Mouse (Mus musculus): ENCODE measurements at regions not wholly inside any gene's neighbourhood (a gene's known extent, or its start where the extent isn't known, plus 50 kb on each side); places are given as distances from the start of the nearest gene placed in this dataset.

DNA sequence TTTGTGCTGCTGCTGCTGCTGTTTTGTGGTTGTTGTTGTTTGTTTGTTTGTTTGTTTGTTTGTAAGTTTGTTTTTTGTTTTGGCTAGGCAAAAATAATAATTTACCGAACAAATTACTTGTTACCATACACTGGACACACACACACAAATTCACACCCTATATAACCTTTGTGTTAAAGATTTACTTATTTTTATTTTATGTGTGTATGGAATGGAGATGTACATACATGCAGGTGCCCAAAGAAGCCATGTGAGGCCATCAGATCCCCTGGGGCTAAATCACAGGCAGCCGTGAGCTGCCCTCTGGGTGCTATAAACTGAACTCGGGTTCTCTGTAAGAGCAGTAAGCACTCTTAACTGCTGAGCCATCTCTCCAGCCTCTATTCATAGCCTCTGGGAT is 56.0 kb downstream of the Pttg1 start:
- Histone ChIP-seq H3K27ac (ENCODE audit: low read depth, low read length) (no peak overlapping the region), H3K9ac (no peak overlapping the region), H3K9me3 (ENCODE audit: low read length) (no peaks in the 10 kb centered on the region), H3K4me1 (ENCODE audit: insufficient read depth) (no peaks in the 10 kb centered on the region), H3K4me2 (ENCODE audit: low read depth) (no peak overlapping the region), H3K36me3 (ENCODE audit: insufficient read depth) (no peaks in the 10 kb centered on the region), H3K27me3 (ENCODE audit: insufficient read depth, low read length) (no peaks in the 10 kb centered on the region), H3K4me3 (ENCODE audit: low read depth, low read length) (no peak overlapping the region)
- WGBS: 96% methylated on average over 3 of the region's 3 CpGs
- TF ChIP-seq CTCF (IDR thresholded peaks at IDR 0.05; ENCODE audit: low read depth): no peak
- ATAC-seq (no peak), DNase-seq (no peak)

DNA sequence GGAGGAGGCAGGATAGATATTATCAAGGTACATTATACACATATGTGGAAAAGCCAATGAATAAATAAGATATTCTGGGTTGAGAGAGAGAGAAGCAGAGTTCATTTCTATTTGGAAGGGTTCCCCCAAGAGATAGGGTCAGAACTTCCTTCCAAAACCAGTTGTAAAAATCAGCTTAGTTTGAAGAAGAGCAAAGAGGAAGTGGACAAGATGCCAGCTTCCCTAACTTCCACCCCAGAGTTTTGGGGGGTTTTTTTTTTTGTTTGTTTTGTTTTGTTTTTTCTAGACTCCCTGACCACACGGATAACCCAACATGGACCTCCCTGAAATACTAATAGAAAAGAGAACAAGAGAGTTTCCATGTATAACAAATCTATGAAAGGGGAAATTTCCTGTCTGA is 57.7 kb downstream of the Pttg1 start:
- no peak overlapping the region for H3K4me2 ChIP-seq (ENCODE audit: low read depth)
- H3K4me3 ChIP-seq (ENCODE audit: low read depth, low read length): no peak overlapping the region
- no peak overlapping the region for H3K9ac ChIP-seq
- H3K4me1 ChIP-seq (ENCODE audit: insufficient read depth): no peaks in the 10 kb centered on the region
- ATAC-seq: no peak
- TF ChIP-seq CTCF (IDR thresholded peaks at IDR 0.05; ENCODE audit: low read depth): no peak
- H3K36me3 ChIP-seq (ENCODE audit: insufficient read depth): no peaks in the 10 kb centered on the region
- no peaks in the 10 kb centered on the region for H3K9me3 ChIP-seq (ENCODE audit: low read length)
- 80% methylated on average over 1 of the region's 1 CpGs for WGBS
- no peak for DNase-seq
- H3K27ac ChIP-seq (ENCODE audit: low read depth, low read length): no peak overlapping the region
- no peaks in the 10 kb centered on the region for H3K27me3 ChIP-seq (ENCODE audit: insufficient read depth, low read length)

- ATAC-seq (no peak), DNase-seq (no peak)
- no peaks in the 10 kb centered on the region for H3K36me3 ChIP-seq (ENCODE audit: insufficient read depth)
- H3K4me3 ChIP-seq (ENCODE audit: low read depth, low read length): no peak overlapping the region
- no peak overlapping the region for H3K4me2 ChIP-seq (ENCODE audit: low read depth)
- 74% methylated on average over 13 of the region's 13 CpGs for WGBS
- H3K4me1 ChIP-seq (ENCODE audit: insufficient read depth): no peaks in the 10 kb centered on the region
- no peaks in the 10 kb centered on the region for H3K27me3 ChIP-seq (ENCODE audit: insufficient read depth, low read length)
- TF ChIP-seq CTCF (IDR thresholded peaks at IDR 0.05; ENCODE audit: low read depth): no peak
- no peak overlapping the region for H3K27ac ChIP-seq (ENCODE audit: low read depth, low read length)
- no peaks in the 10 kb centered on the region for H3K9me3 ChIP-seq (ENCODE audit: low read length)
- H3K9ac ChIP-seq: no peak overlapping the region
Measured at GRCm38 (mm10) chr11:43361858-43362257, 64.2 kb downstream of the Pttg1 start.

- no peak for DNase-seq
- no peak for ATAC-seq
Measured at GRCm38 (mm10) chr11:43358390-43359291, 67.4 kb downstream of the Pttg1 start.

DNA sequence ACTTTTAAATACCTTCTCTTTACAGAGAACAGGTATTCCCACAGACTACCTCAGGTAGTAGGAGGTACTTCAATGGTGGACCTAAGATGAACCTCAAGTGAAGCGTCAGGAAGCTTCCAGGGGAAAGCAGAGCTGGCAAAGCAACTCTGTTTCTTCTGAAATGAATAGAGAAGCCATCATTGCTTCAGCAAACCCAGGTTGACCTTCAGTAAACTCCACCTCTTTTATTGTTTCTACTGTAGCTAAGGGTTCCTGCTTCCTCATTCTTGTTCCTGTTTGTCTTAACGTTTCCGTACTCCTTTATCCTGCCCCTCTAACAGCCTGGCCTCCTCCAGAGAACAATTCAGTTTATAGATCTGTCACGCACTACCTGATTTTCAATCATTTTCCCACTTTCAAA is 72.4 kb downstream of the Pttg1 start:
- ATAC-seq (no peak), DNase-seq (no peak)
- Histone ChIP-seq H3K9me3 (ENCODE audit: low read length) (no peaks in the 10 kb centered on the region), H3K27ac (ENCODE audit: low read depth, low read length) (no peak overlapping the region), H3K36me3 (ENCODE audit: insufficient read depth) (no peaks in the 10 kb centered on the region), H3K4me2 (ENCODE audit: low read depth) (no peak overlapping the region), H3K9ac (no peak overlapping the region), H3K27me3 (ENCODE audit: insufficient read depth, low read length) (no peaks in the 10 kb centered on the region), H3K4me3 (ENCODE audit: low read depth, low read length) (no peak overlapping the region), H3K4me1 (ENCODE audit: insufficient read depth) (peaks cover 11% of the 10 kb centered on the region; the same call in 1 of the 2 replicates)
- TF ChIP-seq CTCF (IDR thresholded peaks at IDR 0.05; ENCODE audit: low read depth): no peak
- WGBS: 77% methylated on average over 4 of the region's 4 CpGs

More at GRCm38 (mm10) chr11:43358390-43359291, 67.4 kb downstream of the Pttg1 start:
- H3K4me1 ChIP-seq (ENCODE audit: insufficient read depth): no peaks in the 10 kb centered on the region
- no peak overlapping the region for H3K4me3 ChIP-seq (ENCODE audit: low read depth, low read length)
- H3K27ac ChIP-seq (ENCODE audit: low read depth, low read length): no peak overlapping the region
- H3K9ac ChIP-seq: no peak overlapping the region
- no peaks in the 10 kb centered on the region for H3K27me3 ChIP-seq (ENCODE audit: insufficient read depth, low read length)
- no peak for TF ChIP-seq CTCF (IDR thresholded peaks at IDR 0.05; ENCODE audit: low read depth)
- no peaks in the 10 kb centered on the region for H3K9me3 ChIP-seq (ENCODE audit: low read length)
- no peaks in the 10 kb centered on the region for H3K36me3 ChIP-seq (ENCODE audit: insufficient read depth)
- no peak overlapping the region for H3K4me2 ChIP-seq (ENCODE audit: low read depth)
- WGBS: 73% methylated on average over 13 of the region's 13 CpGs

GRCm38 (mm10) chr11:43353030-43353429 is 73.0 kb downstream of the Pttg1 start:
- Histone ChIP-seq H3K9me3 (ENCODE audit: low read length) (no peaks in the 10 kb centered on the region), H3K4me3 (ENCODE audit: low read depth, low read length) (no peak overlapping the region), H3K36me3 (ENCODE audit: insufficient read depth) (no peaks in the 10 kb centered on the region), H3K9ac (no peak overlapping the region), H3K4me1 (ENCODE audit: insufficient read depth) (peaks cover 11% of the 10 kb centered on the region; the same call in 1 of the 2 replicates), H3K27me3 (ENCODE audit: insufficient read depth, low read length) (no peaks in the 10 kb centered on the region), H3K27ac (ENCODE audit: low read depth, low read length) (no peak overlapping the region), H3K4me2 (ENCODE audit: low read depth) (no peak overlapping the region)
- 89% methylated on average over 1 of the region's 1 CpGs for WGBS
- DNase-seq (no peak), ATAC-seq (no peak)
- no peak for TF ChIP-seq CTCF (IDR thresholded peaks at IDR 0.05; ENCODE audit: low read depth)

- H3K4me1 ChIP-seq (ENCODE audit: insufficient read depth): peaks cover 11% of the 10 kb centered on the region; the same call in 1 of the 2 replicates
- TF ChIP-seq CTCF (IDR thresholded peaks at IDR 0.05; ENCODE audit: low read depth): no peak
- H3K4me3 ChIP-seq (ENCODE audit: low read depth, low read length): no peak overlapping the region
- 63% methylated on average over 2 of the region's 2 CpGs for WGBS
- H3K4me2 ChIP-seq (ENCODE audit: low read depth): no peak overlapping the region
- DNase-seq (no peak), ATAC-seq (no peak)
- H3K27ac ChIP-seq (ENCODE audit: low read depth, low read length): no peak overlapping the region
- no peaks in the 10 kb centered on the region for H3K9me3 ChIP-seq (ENCODE audit: low read length)
- no peak overlapping the region for H3K9ac ChIP-seq
- H3K36me3 ChIP-seq (ENCODE audit: insufficient read depth): no peaks in the 10 kb centered on the region
- no peaks in the 10 kb centered on the region for H3K27me3 ChIP-seq (ENCODE audit: insufficient read depth, low read length)
Measured at GRCm38 (mm10) chr11:43351818-43352217, 74.2 kb downstream of the Pttg1 start.

Measured in forebrain, postnatal 0 days (tissue).